Mouse (Mus musculus) cortical plate, adult 2 months (tissue): ENCODE data around the gene Amh.

Experiments
- CTCF ChIP-seq: fragments of 200-500 bp; IDR thresholded peaks from 2 replicates; pipeline ENCODE4 v1.5.1; 2011; ENCODE audit warnings: mild to moderate bottlenecking, control low read depth, low read length; ENCODE audit not compliant: insufficient read depth; ENCODE audit errors: extremely low read depth
- POLR2A ChIP-seq: fragments of 200-500 bp; IDR thresholded peaks from 2 replicates; pipeline ENCODE4 v1.6.1; 2011; ENCODE audit warnings: mild to moderate bottlenecking, low read length, control low read depth; ENCODE audit not compliant: insufficient read depth; ENCODE audit errors: extremely low read depth

- TF ChIP-seq POLR2A, result no peak
- TF ChIP-seq CTCF, result no peak
Observed at GRCm38 (mm10) chr10:80817164-80817563, 12.1 kb downstream of the Amh start.
